Mouse (Mus musculus) CH12F3 (cell line): ENCODE results near the gene Atxn7.

Experiments
- in situ Hi-C: fragments of 300-500 bp; cut with MboI; formaldehyde crosslinking; loops from 2 replicates; pipeline ENCODE4 v1.14.3; 2020; ENCODE audit warnings: low sequenced_read_pairs

The Atxn7 gene

DNA sequence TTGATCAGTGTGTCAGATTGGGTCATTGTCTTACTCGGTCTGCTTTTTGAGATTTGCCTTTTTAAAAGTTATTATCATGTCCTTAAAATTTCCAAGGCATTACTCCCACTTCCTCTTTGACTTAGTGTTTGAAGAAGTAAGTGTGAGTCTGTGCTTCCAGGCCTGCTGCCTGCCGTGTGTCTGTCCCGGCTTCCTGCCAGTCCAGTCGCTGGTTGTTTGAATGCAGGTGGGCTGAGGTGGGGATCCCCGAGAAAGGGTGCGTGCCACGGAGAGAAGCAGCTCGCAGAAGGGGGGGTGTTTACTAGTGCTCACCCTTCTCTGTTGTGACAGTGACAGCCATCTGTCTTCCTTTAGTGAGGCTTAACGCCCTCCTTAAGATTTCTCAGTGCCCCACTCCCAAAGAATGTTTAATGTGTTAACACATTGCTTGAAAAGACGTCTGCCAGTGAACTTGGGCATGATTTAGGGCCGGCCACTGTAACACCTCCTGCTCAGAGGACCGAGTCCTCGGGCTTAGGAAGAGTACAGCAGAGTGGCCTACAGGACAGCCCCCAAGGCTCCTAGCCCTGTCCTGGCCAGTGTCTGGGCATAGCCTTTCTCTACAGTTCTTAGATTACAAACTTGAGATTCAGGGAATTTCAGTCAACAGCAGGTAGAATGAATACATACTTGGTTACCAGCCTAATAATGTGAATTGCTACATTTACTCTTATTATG, 143.1 kb downstream of the Atxn7 start:
- in situ Hi-C loops: no loop called here

DNA sequence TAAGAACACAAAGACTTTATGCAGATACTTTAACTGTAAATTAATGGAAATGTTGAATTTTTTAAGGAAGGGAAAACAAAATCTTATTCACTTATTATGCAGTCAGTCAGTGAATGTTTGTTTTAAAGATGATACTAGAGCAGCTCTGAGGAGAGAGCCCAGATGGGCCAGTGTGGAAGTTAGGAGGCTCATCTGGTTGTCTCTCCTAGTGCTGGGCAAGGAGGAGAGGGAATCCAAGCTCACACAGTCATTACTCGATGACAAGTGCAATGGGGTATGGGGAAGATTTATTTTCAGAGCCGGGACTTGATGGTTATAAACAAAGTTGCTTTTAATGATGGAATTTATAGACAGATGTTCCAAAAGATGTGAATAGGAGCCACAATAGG, 143.7 kb downstream of the Atxn7 start:
- in situ Hi-C loops: no loop called here

- in situ Hi-C loops: no loop called here
Measured at GRCm38 (mm10) chr14:14110710-14111109, 149.5 kb downstream of the Atxn7 start.

DNA sequence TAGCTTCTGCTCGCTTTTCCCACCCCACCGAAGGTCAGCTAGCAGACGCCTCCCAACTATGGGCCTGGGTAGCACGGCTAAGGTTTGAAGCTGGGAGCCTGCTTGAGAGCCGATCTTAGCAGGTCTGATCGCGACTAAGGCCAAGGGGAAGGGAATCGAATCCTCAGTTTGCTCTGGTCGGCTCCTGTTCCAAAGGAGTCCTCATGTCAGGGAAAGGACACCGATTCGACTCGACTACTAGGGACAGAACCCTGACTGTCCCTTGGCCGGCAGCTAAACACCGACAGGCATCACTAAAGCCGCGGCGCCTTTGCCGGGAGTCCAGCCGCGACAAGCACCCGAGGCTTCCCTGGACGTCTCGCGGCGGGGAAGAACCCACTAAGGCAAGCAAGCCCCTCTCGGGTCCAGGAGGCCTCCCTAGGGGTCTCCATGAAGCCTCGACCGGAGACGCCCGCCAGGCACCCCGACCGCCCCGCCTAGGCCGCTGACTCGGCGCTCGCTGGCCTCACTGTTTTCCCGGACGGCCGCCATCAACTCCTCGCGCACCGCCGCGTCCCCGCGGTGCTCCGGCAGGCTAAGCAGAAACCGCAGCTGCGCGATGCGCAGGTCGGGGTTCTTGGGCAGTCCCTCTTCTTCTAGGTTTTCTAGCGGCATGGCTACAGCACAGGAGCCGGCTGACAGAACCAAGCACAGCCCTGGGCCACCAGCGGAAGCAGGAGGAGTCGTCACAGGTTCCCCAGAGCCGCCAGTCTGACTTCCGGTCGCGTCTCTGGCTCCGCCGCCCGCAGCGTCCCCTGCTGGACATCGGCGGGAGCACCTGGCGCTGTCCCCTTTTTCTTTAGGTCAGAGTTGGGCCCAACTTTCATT, 159.2 kb downstream of the Atxn7 start, which contains the start of gene Psmd6:
TSS of gene Psmd6 (minus strand) at position 755 of the 867 bp plus-strand sequence.
- in situ Hi-C loops: no loop called here
